Mouse (Mus musculus) CD4-positive, CD25-positive, alpha-beta regulatory T cell, adult 2 months (primary cell): ENCODE results near the gene Rgl3.
A peak's percentile ranks its signal among the peaks of the same experiment; 100 is the strongest.

Experiments used
- DNase-seq: peaks from one replicate; pipeline ENCODE4 v3.0.0-alpha.2; 2012; ENCODE audit warnings: low read depth, low spot score

Rgl3 gene

GRCm38 (mm10) chr9:21983911-21984310, 5.3 kb downstream of the Rgl3 start:
- no peak for DNase-seq

GRCm38 (mm10) chr9:21978398-21979128, 10.7 kb downstream of the Rgl3 start:
- no peak for DNase-seq

- DNase-seq = peak; percentile 76
Observed at GRCm38 (mm10) chr9:21977972-21978371, 11.3 kb downstream of the Rgl3 start.

GRCm38 (mm10) chr9:21977331-21977730, 11.9 kb downstream of the Rgl3 start:
- no peak for DNase-seq

DNA sequence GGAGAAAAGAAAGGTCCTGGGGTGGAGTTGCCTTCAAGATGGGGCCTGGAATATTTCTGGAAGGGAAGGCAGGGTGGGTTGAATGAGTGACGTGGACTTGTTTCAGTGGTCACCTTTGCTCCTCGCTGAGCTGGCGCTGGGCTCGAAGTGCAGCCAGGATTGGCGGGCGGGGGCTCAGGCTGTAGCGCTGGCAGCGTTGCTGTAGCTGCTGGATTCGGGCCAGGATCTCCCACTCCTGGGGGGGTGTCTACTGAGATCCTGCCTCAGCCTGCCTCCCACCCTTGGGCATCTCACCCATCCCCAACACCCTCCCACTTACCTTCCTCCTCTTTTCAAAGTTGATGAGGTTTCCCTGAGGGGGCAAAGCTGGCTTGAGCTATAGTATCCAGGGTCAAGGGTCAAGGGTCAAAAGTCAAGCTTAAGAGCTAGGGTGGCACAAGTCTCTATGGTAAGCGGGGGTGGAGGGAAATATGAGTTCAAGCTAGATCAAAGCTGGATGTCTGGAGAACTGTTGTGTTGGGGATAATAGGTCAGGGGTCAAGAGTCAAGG, 12.5 kb downstream of the Rgl3 start:
- DNase-seq = no peak

GRCm38 (mm10) chr9:21969304-21969703, 19.9 kb downstream of the Rgl3 start:
- DNase-seq = no peak

DNA sequence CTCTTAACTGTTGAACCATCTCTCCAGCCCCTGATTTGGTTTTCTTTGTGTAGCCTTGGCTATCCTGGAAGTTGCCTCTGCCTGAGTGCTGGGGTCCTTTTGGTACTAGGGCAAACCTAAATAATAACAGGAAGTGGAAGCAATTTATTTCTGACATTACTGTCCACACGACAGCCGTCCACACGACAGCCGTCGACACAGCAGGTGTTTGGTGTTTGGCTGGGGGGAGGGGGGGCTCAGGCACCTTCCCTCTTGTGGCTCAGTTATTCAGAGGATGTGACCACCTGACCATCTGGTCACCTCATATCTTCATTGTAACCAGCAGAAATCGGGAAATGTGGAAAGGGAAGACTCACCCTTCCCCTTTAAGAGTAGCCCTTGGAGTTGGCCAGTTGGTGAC, 20.4 kb downstream of the Rgl3 start:
- DNase-seq = no peak

DNA sequence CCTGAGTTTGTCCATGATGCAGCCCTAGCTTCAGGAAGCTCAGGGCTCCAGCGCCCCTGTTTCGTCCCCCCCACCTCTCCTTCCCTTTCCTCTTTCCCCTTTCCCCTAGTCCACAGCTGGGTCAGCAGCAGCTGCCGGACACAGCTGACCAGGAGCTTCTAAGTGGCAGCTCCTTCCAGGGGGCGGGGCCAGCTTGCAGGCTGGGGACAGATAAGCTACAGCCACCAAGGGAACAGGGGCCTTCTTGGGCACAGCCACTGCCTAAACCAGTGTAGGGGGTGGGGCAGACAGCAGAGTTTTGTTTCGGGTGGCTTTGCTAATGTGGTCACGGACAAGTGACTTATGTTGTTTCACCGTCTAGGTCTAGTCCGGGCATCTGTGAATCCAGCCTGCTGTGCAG, 25.8 kb downstream of the Rgl3 start, which contains the start of gene Epor:
Epor (minus strand) TSS at position 90 of the 400 bp plus-strand sequence.
- no peak for DNase-seq

GRCm38 (mm10) chr9:21962416-21963059, 26.7 kb downstream of the Rgl3 start:
- peak; percentile 77 for DNase-seq

- DNase-seq = no peak
Observed at GRCm38 (mm10) chr9:21962010-21962409, 27.2 kb downstream of the Rgl3 start.

DNA sequence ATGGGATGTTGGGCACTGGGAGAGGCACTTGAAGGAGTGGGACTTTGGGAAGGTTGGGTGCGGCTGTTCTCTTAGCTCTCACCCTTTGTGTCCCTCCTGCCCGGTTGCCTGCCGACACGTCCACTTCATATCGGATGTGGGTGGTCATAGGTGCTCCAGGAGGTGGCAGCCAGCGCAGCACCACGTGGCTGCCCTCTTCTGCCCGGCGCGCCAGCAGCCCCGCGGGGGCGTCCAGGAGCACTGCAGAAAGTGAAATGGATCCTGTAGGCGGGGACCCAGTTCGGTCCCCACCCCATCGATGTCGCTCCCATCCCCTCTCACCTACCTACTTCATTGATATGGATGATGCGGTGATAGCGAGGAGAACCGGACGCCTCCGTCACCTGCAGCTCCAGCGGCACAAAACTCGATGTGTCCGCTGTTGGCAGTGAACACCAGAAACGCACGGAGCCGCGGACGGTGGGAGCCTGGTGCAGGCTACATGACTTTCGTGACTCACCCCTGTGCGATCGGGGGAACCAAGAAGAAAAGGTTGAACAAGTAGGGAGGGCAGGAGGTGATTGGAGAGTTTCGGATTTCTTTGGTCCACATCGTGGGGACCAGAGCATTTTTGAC, 27.8 kb downstream of the Rgl3 start:
- DNase-seq = peak; percentile 34

- no peak for DNase-seq
Observed at GRCm38 (mm10) chr9:21960558-21961208, 28.6 kb downstream of the Rgl3 start.

GRCm38 (mm10) chr9:21960135-21960534, 29.1 kb downstream of the Rgl3 start:
- DNase-seq = no peak

- DNase-seq = no peak
Observed at GRCm38 (mm10) chr9:21959244-21959643, 30.0 kb downstream of the Rgl3 start.

- no peak for DNase-seq
Observed at GRCm38 (mm10) chr9:21958372-21958771, 30.9 kb downstream of the Rgl3 start.

DNA sequence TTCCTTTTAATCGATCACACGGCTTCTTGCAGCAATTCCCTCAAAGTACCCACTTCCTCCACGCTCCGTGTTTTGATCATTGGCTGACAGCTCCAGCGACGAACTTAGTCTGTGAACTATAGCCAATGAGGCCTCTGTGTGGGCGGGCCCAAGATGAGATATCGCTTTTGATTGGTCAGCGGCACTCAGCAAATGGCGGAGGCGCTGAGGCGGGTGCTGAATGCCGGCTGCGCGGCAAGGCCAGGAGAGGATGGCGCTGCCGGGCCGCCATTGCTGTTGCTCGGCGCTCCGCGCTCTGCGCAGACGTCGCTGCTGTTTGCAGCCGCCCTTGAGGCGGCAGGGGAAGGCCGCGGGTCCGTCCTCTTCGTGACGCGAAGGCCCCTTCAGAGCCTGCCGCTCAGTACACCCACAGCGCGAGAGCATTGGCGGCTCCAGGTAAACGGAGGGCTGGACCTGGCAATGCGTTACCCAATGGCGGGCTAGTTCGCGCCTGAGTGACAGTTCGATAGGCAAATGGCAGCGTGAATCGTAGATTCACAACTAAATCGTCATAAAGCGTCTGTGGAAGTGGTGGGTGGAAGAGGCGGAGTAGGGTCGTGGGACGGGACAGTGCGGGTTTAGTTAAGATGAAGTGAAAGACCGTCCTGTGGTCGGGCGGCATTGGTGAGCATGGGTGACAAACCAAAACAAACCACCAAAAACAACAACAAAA, 33.5 kb downstream of the Rgl3 start, which contains the start of gene Swsap1:
Swsap1 (plus strand) TSS at position 186 of the 712 bp plus-strand sequence.
- peak; percentile 99 for DNase-seq

- no peak for DNase-seq
Observed at GRCm38 (mm10) chr9:21955225-21955569, 34.0 kb downstream of the Rgl3 start.

DNA sequence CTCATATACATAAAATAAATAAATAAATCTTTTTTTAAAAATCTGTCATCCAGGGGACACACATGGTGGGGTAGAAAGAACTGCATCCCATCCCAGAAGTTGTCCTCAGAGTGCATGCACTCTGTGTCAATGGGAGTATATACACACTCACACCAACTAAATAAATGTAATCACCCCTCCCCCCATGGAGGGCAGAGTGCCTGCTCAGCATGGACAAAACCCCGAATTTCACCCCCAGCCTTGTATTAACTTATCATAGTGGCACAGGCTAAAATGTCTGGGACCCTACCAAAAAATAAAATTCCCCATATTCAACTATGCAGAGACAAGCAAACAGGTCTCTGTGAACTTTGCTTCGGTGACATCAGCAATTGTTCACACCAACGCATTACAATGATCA, 34.6 kb downstream of the Rgl3 start:
- no peak for DNase-seq

DNA sequence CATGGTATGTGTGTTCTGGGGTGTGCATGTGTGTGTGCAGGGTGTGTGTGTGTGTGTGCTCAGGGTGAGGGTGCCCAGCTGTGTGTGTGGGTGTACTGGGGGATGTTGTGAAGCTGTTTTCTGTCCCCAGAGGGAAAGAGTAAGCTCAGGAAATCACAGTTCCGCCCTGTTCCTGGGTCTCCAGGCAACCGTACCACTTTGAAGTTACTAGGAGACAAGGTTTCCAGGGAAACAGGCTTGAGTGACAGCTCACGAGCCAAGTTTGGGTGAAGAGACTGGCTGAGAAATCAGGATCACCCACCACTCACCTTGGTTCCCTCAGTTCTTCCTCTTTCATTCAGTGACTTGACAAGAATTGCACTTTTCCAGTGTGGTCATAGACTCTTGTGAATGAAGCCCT, 35.6 kb downstream of the Rgl3 start:
- DNase-seq = no peak

GRCm38 (mm10) chr9:21951977-21952376, 37.3 kb downstream of the Rgl3 start:
- DNase-seq = peak; percentile 43

- DNase-seq = peak; percentile 73
Observed at GRCm38 (mm10) chr9:21950322-21950721, 38.9 kb downstream of the Rgl3 start.
